Mouse (Mus musculus) adrenal gland, adult 18-20 months (tissue): ENCODE results near the gene Cldn19. TPM values are rescaled to one million over a fixed set of nuclear protein-coding genes. Genes with fewer than 3 reads are reported as not detected.
A peak's percentile ranks its signal among the peaks of the same experiment; 100 is the strongest.
"Not testable (repeated sequence)": the region's sequence is repeated elsewhere in the genome, so short reads cannot be mapped to it uniquely, and the experiment has no call there.

Source experiments
- DNase-seq, 2 experiments: peaks; one replicate each; pipeline ENCODE4 v3.0.0; 2021 to 2022; ENCODE audit warnings: low spot score in 2 of 2
- total RNA-seq, 2 experiments: library from RNA; stranded (reverse); gene quantifications; 1 replicate in 1 of 2; 2 replicates in 1 of 2; pipeline ENCODE4 v1.2.3; 2021

Cldn19 gene
- total RNA-seq, 2 experiments from 2014 or later: 0.06 TPM; not detected in 1

GRCm38 (mm10) chr4:119252025-119252808 lies 3.0 kb upstream of the Cldn19 start:
- DNase-seq: no peak

- DNase-seq: no peak
Measured at GRCm38 (mm10) chr4:119254012-119254618, 1.1 kb upstream of the Cldn19 start.

GRCm38 (mm10) chr4:119257083-119257482 lies 1.9 kb downstream of the Cldn19 start:
- DNase-seq: no peak

- no peak for DNase-seq
Measured at GRCm38 (mm10) chr4:119259344-119260254, 4.4 kb downstream of the Cldn19 start.

GRCm38 (mm10) chr4:119261087-119261713 lies 6.0 kb downstream of the Cldn19 start:
- no peak for DNase-seq

GRCm38 (mm10) chr4:119262483-119262882 lies 7.3 kb downstream of the Cldn19 start:
- DNase-seq: no peak

- DNase-seq: no peak
Measured at GRCm38 (mm10) chr4:119263459-119263858, 8.2 kb downstream of the Cldn19 start.

GRCm38 (mm10) chr4:119266606-119267005 lies 11.4 kb downstream of the Cldn19 start:
- DNase-seq: no peak

- no peak for DNase-seq
Measured at GRCm38 (mm10) chr4:119274627-119275026, 19.4 kb downstream of the Cldn19 start.

- DNase-seq: no peak
Measured at GRCm38 (mm10) chr4:119275226-119275625, 20.0 kb downstream of the Cldn19 start.

GRCm38 (mm10) chr4:119275726-119276125 lies 20.5 kb downstream of the Cldn19 start:
- no peak for DNase-seq

GRCm38 (mm10) chr4:119278784-119279183 lies 23.6 kb downstream of the Cldn19 start:
- DNase-seq: not testable (repeated sequence)

GRCm38 (mm10) chr4:119284861-119285260 lies 29.6 kb downstream of the Cldn19 start:
- DNase-seq: no peak

GRCm38 (mm10) chr4:119285336-119285735 lies 30.1 kb downstream of the Cldn19 start:
- no peak for DNase-seq

GRCm38 (mm10) chr4:119291921-119292320 lies 36.7 kb downstream of the Cldn19 start:
- no peak for DNase-seq

- peak in 1 of 2 experiments; percentile 39 for DNase-seq
Measured at GRCm38 (mm10) chr4:119292771-119293573, 37.8 kb downstream of the Cldn19 start.

GRCm38 (mm10) chr4:119293574-119294258 lies 38.5 kb downstream of the Cldn19 start:
- peak in 1 of 2 experiments; percentile 46 for DNase-seq

GRCm38 (mm10) chr4:119294415-119295133 lies 39.4 kb downstream of the Cldn19 start, which contains the start of gene Ybx1:
Gene Ybx1, minus strand, starts transcription at chr4:119294604.
- DNase-seq: peak; percentile 100

GRCm38 (mm10) chr4:119295134-119295453 lies 39.9 kb downstream of the Cldn19 start:
- no peak for DNase-seq
